Mouse (Mus musculus) gonadal fat pad, adult 2 months (tissue): ENCODE measurements around the gene Golph3. TPM values are rescaled to one million over a fixed set of nuclear protein-coding genes. Genes with fewer than 3 reads are reported as not detected.

Experiments used
- DNase-seq: peaks from one replicate; pipeline ENCODE4 v3.0.0-alpha.2; 2012; ENCODE audit warnings: low read depth
- polyA plus RNA-seq: library from polyadenylated mRNA; depleted of rRNA; stranded (reverse); fragments of >200 nt; gene quantifications from 2 replicates; pipeline ENCODE4 v1.2.3, GENCODE M21; 2012; rRNA removed

The Golph3 gene
- polyA plus RNA-seq: 76.3 and 102 TPM in 2 replicates

GRCm38 (mm10) chr15:12321091-12321787 lies at the start of gene Golph3:
Golph3 (plus strand) TSS chr15:12321450.
- DNase-seq: no peak

- no peak for DNase-seq
Observed at GRCm38 (mm10) chr15:12273325-12274052, 47.8 kb upstream of the Golph3 start.

- no peak for DNase-seq
Observed at GRCm38 (mm10) chr15:12274053-12274769, 47.0 kb upstream of the Golph3 start.

- no peak for DNase-seq
Observed at GRCm38 (mm10) chr15:12275091-12275623, 46.1 kb upstream of the Golph3 start.

GRCm38 (mm10) chr15:12279816-12280215 lies 41.4 kb upstream of the Golph3 start:
- DNase-seq: no peak

GRCm38 (mm10) chr15:12284794-12285534 lies 36.3 kb upstream of the Golph3 start:
- DNase-seq: peak; percentile 86

GRCm38 (mm10) chr15:12285535-12285809 lies 35.8 kb upstream of the Golph3 start:
- DNase-seq: no peak

- DNase-seq: no peak
Observed at GRCm38 (mm10) chr15:12290330-12290729, 30.9 kb upstream of the Golph3 start.

GRCm38 (mm10) chr15:12291757-12292156 lies 29.5 kb upstream of the Golph3 start:
- DNase-seq: no peak

GRCm38 (mm10) chr15:12296228-12296627 lies 25.0 kb upstream of the Golph3 start:
- no peak for DNase-seq

GRCm38 (mm10) chr15:12298231-12298737 lies 23.0 kb upstream of the Golph3 start:
- DNase-seq: no peak

- DNase-seq: no peak
Observed at GRCm38 (mm10) chr15:12301771-12302170, 19.5 kb upstream of the Golph3 start.

GRCm38 (mm10) chr15:12306188-12307071 lies 14.8 kb upstream of the Golph3 start:
- DNase-seq: no peak

- no peak for DNase-seq
Observed at GRCm38 (mm10) chr15:12307114-12307513, 14.1 kb upstream of the Golph3 start.

GRCm38 (mm10) chr15:12308539-12308938 lies 12.7 kb upstream of the Golph3 start:
- DNase-seq: no peak

GRCm38 (mm10) chr15:12310676-12311075 lies 10.6 kb upstream of the Golph3 start:
- DNase-seq: no peak

- DNase-seq: no peak
Observed at GRCm38 (mm10) chr15:12311465-12311864, 9.8 kb upstream of the Golph3 start.

GRCm38 (mm10) chr15:12313255-12313654 lies 8.0 kb upstream of the Golph3 start:
- no peak for DNase-seq

- DNase-seq: no peak
Observed at GRCm38 (mm10) chr15:12314584-12314983, 6.7 kb upstream of the Golph3 start.

GRCm38 (mm10) chr15:12315996-12316395 lies 5.3 kb upstream of the Golph3 start:
- no peak for DNase-seq

GRCm38 (mm10) chr15:12317290-12317689 lies 4.0 kb upstream of the Golph3 start:
- DNase-seq: no peak
